Mouse (Mus musculus) central nervous system, embryonic 18 days (tissue): ENCODE results near the gene Stpg2. TPM values are rescaled to one million over a fixed set of nuclear protein-coding genes. Genes with fewer than 3 reads are reported as not detected.

Experiments
- polyA plus RNA-seq: library from polyadenylated mRNA; depleted of rRNA; stranded (reverse); fragments of >200 nt; gene quantifications from 2 replicates; pipeline ENCODE4 v1.2.3, GENCODE M21; 2012; rRNA removed

The Stpg2 gene
- polyA plus RNA-seq: 0.04 and 0.08 TPM in 2 replicates

DNA sequence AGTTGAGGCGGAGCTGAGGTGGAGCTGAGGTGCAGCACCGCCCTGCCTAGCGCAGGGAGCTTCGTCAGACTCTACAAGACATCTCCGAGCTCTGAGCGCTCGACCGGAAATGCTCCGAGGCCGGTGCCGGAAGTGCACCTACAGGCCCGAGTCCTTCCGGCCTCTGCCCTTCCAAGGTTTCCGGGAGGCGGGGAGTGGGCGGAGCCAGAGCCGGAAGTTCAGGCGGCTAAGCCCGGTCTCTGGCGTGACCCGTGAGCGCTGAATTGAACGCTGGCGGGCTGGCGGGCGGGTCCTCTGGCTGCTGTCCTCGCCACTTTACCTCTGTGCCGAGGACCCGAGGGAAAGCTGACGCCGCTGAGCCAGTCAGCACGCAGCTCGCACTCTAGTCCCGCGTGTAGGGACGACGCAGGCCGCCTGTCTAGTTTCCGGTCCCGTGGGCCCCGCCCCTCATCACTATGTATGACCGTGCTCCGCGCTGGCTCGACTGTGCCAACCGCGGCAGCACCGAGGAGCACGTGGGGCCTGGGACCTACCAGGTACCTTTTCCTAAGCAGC lies at the start of gene Stpg2:
Stpg2 (plus strand) TSS at position 251 of the 555 bp plus-strand sequence.

Other genes starting within 250 kb of the Stpg2 start
- gene Rap1gds1, start 130.5 kb upstream of the Stpg2 start, polyA plus RNA-seq: 68.9 and 69.1 TPM in 2 replicates